Mouse (Mus musculus): ENCODE measurements around the gene Nmbr. TPM values are rescaled to one million over a fixed set of nuclear protein-coding genes. Genes with fewer than 3 reads are reported as not detected.
A peak's percentile ranks its signal among the peaks of the same experiment; 100 is the strongest.

Gene Nmbr
- not detected in 2 replicates for polyA plus RNA-seq (2012)

GRCm38 (mm10) chr10:14705072-14706066, at the start of gene Nmbr, which contains the start of gene Vta1:
Gene Nmbr (plus strand): TSS chr10:14705591.
Gene Vta1 (minus strand): TSS chr10:14705560.
- Histone ChIP-seq H3K4me3 (replicated peaks) (peak within 1 kb of the TSS; percentile 94), H3K27me3 (ENCODE audit: control insufficient read depth) (no peaks in the 10 kb centered on the region), H3K36me3 (ENCODE audit: control insufficient read depth) (no peaks in the 10 kb centered on the region), H3K9me3 (ENCODE audit: control insufficient read depth, low read length) (no peaks in the 10 kb centered on the region), H3K4me1 (ENCODE audit: control insufficient read depth) (peaks cover 14% of the 10 kb centered on the region)
- TF ChIP-seq GATA1 (IDR thresholded peaks at IDR 0.05; ENCODE audit: low read length) = no peak
- TF ChIP-seq TAL1 (IDR thresholded peaks at IDR 0.05; ENCODE audit: low read length) = no peak

GRCm38 (mm10) chr10:14660875-14661274, 44.5 kb upstream of the Nmbr start:
- Histone ChIP-seq H3K9me3 (ENCODE audit: control insufficient read depth, low read length) (no peaks in the 10 kb centered on the region), H3K4me3 (replicated peaks) (no peak overlapping the region), H3K27me3 (ENCODE audit: control insufficient read depth) (no peaks in the 10 kb centered on the region), H3K4me1 (ENCODE audit: control insufficient read depth) (no peaks in the 10 kb centered on the region), H3K36me3 (ENCODE audit: control insufficient read depth) (peaks cover 24% of the 10 kb centered on the region)
- TF ChIP-seq GATA1 (IDR thresholded peaks at IDR 0.05; ENCODE audit: low read length) (no peak), TAL1 (IDR thresholded peaks at IDR 0.05; ENCODE audit: low read length) (no peak)

- Histone ChIP-seq H3K27me3 (ENCODE audit: control insufficient read depth) (no peaks in the 10 kb centered on the region), H3K9me3 (ENCODE audit: control insufficient read depth, low read length) (no peaks in the 10 kb centered on the region), H3K4me3 (replicated peaks) (no peak overlapping the region), H3K4me1 (ENCODE audit: control insufficient read depth) (no peaks in the 10 kb centered on the region), H3K36me3 (ENCODE audit: control insufficient read depth) (peaks cover 26% of the 10 kb centered on the region)
- no peak for TF ChIP-seq TAL1 (IDR thresholded peaks at IDR 0.05; ENCODE audit: low read length)
- no peak for TF ChIP-seq GATA1 (IDR thresholded peaks at IDR 0.05; ENCODE audit: low read length)
Observed at GRCm38 (mm10) chr10:14666147-14666546, 39.2 kb upstream of the Nmbr start.

GRCm38 (mm10) chr10:14685663-14686062, 19.7 kb upstream of the Nmbr start:
- peaks cover 11% of the 10 kb centered on the region for H3K36me3 ChIP-seq (ENCODE audit: control insufficient read depth)
- H3K27me3 ChIP-seq (ENCODE audit: control insufficient read depth) = no peaks in the 10 kb centered on the region
- H3K4me1 ChIP-seq (ENCODE audit: control insufficient read depth) = peaks cover 8% of the 10 kb centered on the region
- TF ChIP-seq GATA1 (IDR thresholded peaks at IDR 0.05; ENCODE audit: low read length) (no peak), TAL1 (IDR thresholded peaks at IDR 0.05; ENCODE audit: low read length) (no peak)
- H3K4me3 ChIP-seq (replicated peaks) = no peak overlapping the region
- peaks cover 2% of the 10 kb centered on the region; the same call in 1 of the 2 replicates for H3K9me3 ChIP-seq (ENCODE audit: control insufficient read depth, low read length)

GRCm38 (mm10) chr10:14688785-14689442, 16.5 kb upstream of the Nmbr start:
- Histone ChIP-seq H3K9me3 (ENCODE audit: control insufficient read depth, low read length) (peaks cover 2% of the 10 kb centered on the region; the same call in 1 of the 2 replicates), H3K36me3 (ENCODE audit: control insufficient read depth) (peaks cover 11% of the 10 kb centered on the region), H3K4me3 (replicated peaks) (no peak overlapping the region), H3K27me3 (ENCODE audit: control insufficient read depth) (no peaks in the 10 kb centered on the region), H3K4me1 (ENCODE audit: control insufficient read depth) (peaks cover 8% of the 10 kb centered on the region)
- TF ChIP-seq GATA1 (IDR thresholded peaks at IDR 0.05; ENCODE audit: low read length) (no peak), TAL1 (IDR thresholded peaks at IDR 0.05; ENCODE audit: low read length) (no peak)

- TF ChIP-seq GATA1 (IDR thresholded peaks at IDR 0.05; ENCODE audit: low read length) (no peak), TAL1 (IDR thresholded peaks at IDR 0.05; ENCODE audit: low read length) (no peak)
- no peaks in the 10 kb centered on the region for H3K27me3 ChIP-seq (ENCODE audit: control insufficient read depth)
- peaks cover 11% of the 10 kb centered on the region for H3K36me3 ChIP-seq (ENCODE audit: control insufficient read depth)
- no peak overlapping the region for H3K4me3 ChIP-seq (replicated peaks)
- peaks cover 2% of the 10 kb centered on the region; the same call in 1 of the 2 replicates for H3K9me3 ChIP-seq (ENCODE audit: control insufficient read depth, low read length)
- peaks cover 8% of the 10 kb centered on the region for H3K4me1 ChIP-seq (ENCODE audit: control insufficient read depth)
Observed at GRCm38 (mm10) chr10:14690349-14690748, 15.0 kb upstream of the Nmbr start.

- peaks cover 14% of the 10 kb centered on the region for H3K4me1 ChIP-seq (ENCODE audit: control insufficient read depth)
Observed at GRCm38 (mm10) chr10:14703239-14703638, 2.2 kb upstream of the Nmbr start.

GRCm38 (mm10) chr10:14703830-14704420, 1.5 kb upstream of the Nmbr start:
- Histone ChIP-seq H3K27me3 (ENCODE audit: control insufficient read depth) (no peaks in the 10 kb centered on the region), H3K36me3 (ENCODE audit: control insufficient read depth) (no peaks in the 10 kb centered on the region; the same call in none of the 2 replicates), H3K4me1 (ENCODE audit: control insufficient read depth) (peaks cover 14% of the 10 kb centered on the region), H3K4me3 (replicated peaks) (peak overlapping the region; percentile 94), H3K9me3 (ENCODE audit: control insufficient read depth, low read length) (no peaks in the 10 kb centered on the region)
- TF ChIP-seq GATA1 (IDR thresholded peaks at IDR 0.05; ENCODE audit: low read length) = no peak

More at GRCm38 (mm10) chr10:14703239-14703638, 2.2 kb upstream of the Nmbr start:
- no peak for TF ChIP-seq TAL1 (IDR thresholded peaks at IDR 0.05; ENCODE audit: low read length)
- TF ChIP-seq GATA1 (IDR thresholded peaks at IDR 0.05; ENCODE audit: low read length) = no peak
- no peaks in the 10 kb centered on the region; the same call in none of the 2 replicates for H3K36me3 ChIP-seq (ENCODE audit: control insufficient read depth)
- no peak overlapping the region for H3K4me3 ChIP-seq (replicated peaks)
- no peaks in the 10 kb centered on the region for H3K27me3 ChIP-seq (ENCODE audit: control insufficient read depth)
- H3K9me3 ChIP-seq (ENCODE audit: control insufficient read depth, low read length) = no peaks in the 10 kb centered on the region

All from erythroblast, embryonic 14.5 days (primary cell).